Mouse (Mus musculus) brain, embryonic 18.5 days (tissue): Measurements from ENCODE around the gene Igsf9b.
A peak's percentile ranks its signal among the peaks of the same experiment; 100 is the strongest.

ENCODE experiments used
- DNase-seq: peaks from one replicate; pipeline ENCODE4 v3.0.0-alpha.2; 2012; ENCODE audit warnings: low read depth, low spot score

Gene Igsf9b

GRCm38 (mm10) chr9:27298411-27299285 is at the start of gene Igsf9b:
TSS of gene Igsf9b (plus strand) at chr9:27299204.
- peak; percentile 93 for DNase-seq

- peak; percentile 8 for DNase-seq
These were observed 46.8 kb upstream of the Igsf9b start for GRCm38 (mm10) chr9:27252034-27252714.

- no peak for DNase-seq
These were observed 42.5 kb upstream of the Igsf9b start for GRCm38 (mm10) chr9:27256454-27256853.

- no peak for DNase-seq
These were observed 38.5 kb upstream of the Igsf9b start for GRCm38 (mm10) chr9:27260378-27260947.

GRCm38 (mm10) chr9:27261905-27262304 is 37.1 kb upstream of the Igsf9b start:
- DNase-seq: peak; percentile 46

- DNase-seq: no peak
These were observed 34.0 kb upstream of the Igsf9b start for GRCm38 (mm10) chr9:27265009-27265408.

- no peak for DNase-seq
These were observed 31.1 kb upstream of the Igsf9b start for GRCm38 (mm10) chr9:27267878-27268277.

GRCm38 (mm10) chr9:27268493-27268892 is 30.5 kb upstream of the Igsf9b start:
- DNase-seq: no peak

- DNase-seq: no peak
These were observed 29.7 kb upstream of the Igsf9b start for GRCm38 (mm10) chr9:27269322-27269721.

GRCm38 (mm10) chr9:27269904-27270303 is 29.1 kb upstream of the Igsf9b start:
- no peak for DNase-seq

- no peak for DNase-seq
These were observed 27.1 kb upstream of the Igsf9b start for GRCm38 (mm10) chr9:27271899-27272298.

- no peak for DNase-seq
These were observed 26.1 kb upstream of the Igsf9b start for GRCm38 (mm10) chr9:27272858-27273257.

GRCm38 (mm10) chr9:27276282-27276839 is 22.6 kb upstream of the Igsf9b start:
- no peak for DNase-seq

GRCm38 (mm10) chr9:27277401-27278087 is 21.5 kb upstream of the Igsf9b start:
- DNase-seq: no peak

- DNase-seq: no peak
These were observed 20.0 kb upstream of the Igsf9b start for GRCm38 (mm10) chr9:27279041-27279440.

- DNase-seq: no peak
These were observed 18.0 kb upstream of the Igsf9b start for GRCm38 (mm10) chr9:27280976-27281375.

- no peak for DNase-seq
These were observed 13.2 kb upstream of the Igsf9b start for GRCm38 (mm10) chr9:27285719-27286249.

GRCm38 (mm10) chr9:27286296-27286695 is 12.7 kb upstream of the Igsf9b start:
- DNase-seq: no peak

- no peak for DNase-seq
These were observed 12.1 kb upstream of the Igsf9b start for GRCm38 (mm10) chr9:27286859-27287258.

- DNase-seq: no peak
These were observed 11.6 kb upstream of the Igsf9b start for GRCm38 (mm10) chr9:27287419-27287818.

- no peak for DNase-seq
These were observed 10.6 kb upstream of the Igsf9b start for GRCm38 (mm10) chr9:27288442-27288841.
